Mouse (Mus musculus) left cerebral cortex, adult 9 months (tissue): Measurements from ENCODE around the gene Sorcs3.
A peak's percentile ranks its signal among the peaks of the same experiment; 100 is the strongest.

Source experiments
- DNase-seq, 2 experiments: peaks; one replicate each; pipeline ENCODE4 v3.0.0; 2022; ENCODE audit warnings: low spot score in 2 of 2

Sorcs3 gene

GRCm38 (mm10) chr19:48205929-48206814, at the start of gene Sorcs3:
Gene Sorcs3 (plus strand): TSS chr19:48206025.
- DNase-seq = peak in 1 of 2 experiments; percentile 26

GRCm38 (mm10) chr19:48165341-48165740, 40.5 kb upstream of the Sorcs3 start:
- DNase-seq = no peak

- peak; percentile 7 to 53 for DNase-seq
Measured at GRCm38 (mm10) chr19:48167110-48167509, 38.7 kb upstream of the Sorcs3 start.

DNA sequence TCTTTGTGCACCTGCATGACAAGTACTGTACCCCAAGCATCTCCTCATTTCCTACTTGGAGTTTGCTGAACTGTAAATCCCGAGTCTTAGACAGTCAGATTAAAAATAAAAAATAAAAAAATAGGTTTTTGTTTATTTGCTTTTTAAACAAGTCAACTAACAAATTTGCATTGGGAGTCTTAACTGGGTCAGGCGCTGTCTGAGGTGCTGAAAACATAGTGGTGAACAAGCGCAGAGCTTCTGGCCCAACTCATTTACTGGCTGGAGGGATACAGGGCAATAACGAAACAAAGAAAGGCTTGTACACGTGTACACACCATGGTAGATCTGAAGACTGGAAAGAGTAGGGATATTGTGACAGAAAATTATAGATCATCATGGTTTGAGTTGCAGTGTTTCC, 37.5 kb upstream of the Sorcs3 start:
- no peak for DNase-seq

GRCm38 (mm10) chr19:48174717-48175116, 31.1 kb upstream of the Sorcs3 start:
- DNase-seq = no peak

DNA sequence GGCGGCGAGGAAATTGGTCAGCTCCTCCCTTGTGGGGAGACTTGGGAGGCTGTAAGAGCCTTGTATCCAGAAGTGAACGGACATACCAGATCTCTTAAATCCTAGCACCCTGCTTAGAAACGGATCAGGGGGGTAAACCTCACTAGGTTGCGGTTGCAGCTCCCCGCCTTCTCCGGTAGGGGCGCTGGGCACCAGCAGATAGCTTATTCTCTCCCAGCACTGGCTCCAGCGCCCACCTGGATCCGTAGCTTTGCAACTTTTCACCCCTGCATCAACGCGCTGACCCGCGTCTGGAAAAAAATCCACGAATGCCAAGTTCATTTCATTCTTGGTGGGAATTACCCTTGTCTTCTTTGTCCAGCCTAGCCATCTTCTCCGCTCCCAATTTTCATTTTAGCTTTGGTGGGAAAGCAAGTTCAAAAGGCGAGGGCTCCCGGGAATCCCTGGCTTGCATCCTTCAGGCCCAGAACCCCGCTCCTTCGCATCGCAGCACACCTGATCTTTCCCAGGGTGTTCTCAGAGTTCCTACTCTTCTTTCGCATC, 1.8 kb upstream of the Sorcs3 start:
- DNase-seq = peak in 1 of 2 experiments; percentile 84

DNA sequence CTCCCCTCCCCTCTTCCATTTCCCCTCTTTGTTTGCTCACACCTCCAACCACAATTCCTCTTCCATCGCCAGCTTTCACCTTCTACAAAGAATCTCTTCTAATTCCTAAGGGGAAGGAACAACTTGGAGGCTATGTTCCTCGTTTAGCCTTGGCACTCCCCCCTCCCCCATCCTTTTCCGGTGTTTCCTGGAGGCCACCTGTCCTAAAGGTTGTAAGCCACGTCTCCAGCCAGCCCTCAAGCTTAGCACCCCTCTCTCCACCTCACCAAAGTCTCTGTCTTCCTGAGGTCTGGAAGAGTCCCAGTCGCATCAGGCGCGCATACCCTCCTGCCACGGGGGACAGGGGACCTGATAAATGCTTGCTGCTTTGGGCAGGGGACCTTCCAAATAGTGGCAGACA, 1.3 kb upstream of the Sorcs3 start:
- peak in 1 of 2 experiments; percentile 38 for DNase-seq

DNA sequence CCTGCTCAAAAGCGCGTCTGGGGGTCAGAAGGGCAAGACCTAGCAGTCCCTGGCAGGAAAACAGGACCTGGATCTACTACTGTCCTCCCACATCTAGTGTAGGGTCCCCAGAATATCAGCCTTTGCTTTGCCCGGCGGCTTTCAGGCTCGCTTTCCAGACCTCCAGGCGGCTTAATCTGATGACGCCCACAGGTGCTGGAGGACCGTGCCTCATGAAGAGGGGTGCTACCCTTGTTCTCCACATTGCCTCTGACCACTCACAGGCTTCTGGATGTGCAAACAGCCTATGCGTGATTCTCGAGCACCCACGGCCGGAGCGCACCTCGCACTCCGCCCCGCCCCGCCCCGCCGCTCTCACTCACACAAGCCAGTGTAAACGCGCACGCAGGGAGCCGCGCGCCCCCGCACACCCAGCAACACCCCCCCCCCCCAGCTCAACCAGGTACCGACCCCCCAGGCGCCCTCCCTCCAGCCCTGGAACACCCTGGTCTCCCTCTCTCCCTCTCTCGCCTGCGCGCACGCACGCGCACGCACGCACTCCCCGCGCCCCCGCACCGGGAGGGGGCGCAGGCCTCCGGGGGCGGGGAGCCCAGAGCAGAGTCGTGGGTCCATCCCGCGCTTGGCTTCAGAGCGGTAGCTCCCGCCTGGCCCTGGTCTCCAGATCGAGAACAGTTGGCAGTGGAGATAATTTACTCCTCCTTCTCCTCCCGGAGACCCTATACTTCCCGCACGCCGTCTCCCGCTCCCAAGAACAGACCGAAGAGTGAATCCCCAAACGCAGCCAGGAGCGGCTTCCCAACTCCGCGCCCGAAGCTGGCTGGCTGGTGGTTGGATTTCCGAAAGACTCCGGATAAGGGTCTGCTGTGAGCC, 698 bp upstream of the Sorcs3 start:
- DNase-seq = peak in 1 of 2 experiments; percentile 45

DNA sequence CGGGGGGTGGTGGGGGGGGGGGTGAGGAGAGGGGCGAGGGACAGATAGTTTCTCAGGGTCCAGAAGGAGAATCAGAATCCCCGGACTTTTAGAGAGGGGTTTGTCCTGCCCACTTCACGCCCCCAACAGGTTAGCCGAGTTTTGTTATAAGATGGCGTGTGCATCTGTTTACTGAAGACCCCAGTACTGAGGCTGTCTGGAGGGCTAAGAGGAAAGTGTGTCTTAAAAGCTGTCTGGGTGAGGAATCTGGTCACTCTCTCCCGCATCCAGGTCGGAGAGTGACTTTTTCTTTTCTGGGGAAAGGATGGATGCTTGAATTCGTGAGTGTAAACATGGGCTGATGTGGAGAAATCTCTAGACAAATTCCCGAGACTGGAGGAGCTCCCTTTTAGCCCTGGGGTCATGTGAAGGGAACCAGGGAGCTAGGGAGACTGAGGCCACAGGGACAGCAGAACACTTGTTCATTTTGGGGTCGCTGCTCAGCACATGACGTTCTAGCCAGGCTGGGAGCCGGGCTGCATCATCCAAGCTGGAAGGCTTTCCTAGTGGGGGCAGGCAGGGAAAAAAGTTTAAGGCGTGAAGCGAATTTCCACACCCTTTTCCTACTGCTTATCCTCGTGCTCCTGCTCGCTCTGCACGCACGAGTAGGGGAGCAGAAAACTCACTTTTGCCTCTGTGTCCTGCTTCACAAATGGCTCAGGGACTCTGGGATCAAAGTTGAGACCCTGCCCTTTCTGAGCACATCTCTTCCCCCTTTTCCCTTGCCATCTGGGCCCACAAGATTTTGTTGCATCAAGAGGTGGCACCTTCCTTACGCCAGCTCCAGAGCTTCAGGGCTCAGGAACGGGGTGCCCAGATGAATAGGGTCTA, 1.3 kb downstream of the Sorcs3 start:
- peak in 1 of 2 experiments; percentile 13 for DNase-seq

- DNase-seq = peak in 1 of 2 experiments; percentile 49
Measured at GRCm38 (mm10) chr19:48207731-48208370, 2.0 kb downstream of the Sorcs3 start.

DNA sequence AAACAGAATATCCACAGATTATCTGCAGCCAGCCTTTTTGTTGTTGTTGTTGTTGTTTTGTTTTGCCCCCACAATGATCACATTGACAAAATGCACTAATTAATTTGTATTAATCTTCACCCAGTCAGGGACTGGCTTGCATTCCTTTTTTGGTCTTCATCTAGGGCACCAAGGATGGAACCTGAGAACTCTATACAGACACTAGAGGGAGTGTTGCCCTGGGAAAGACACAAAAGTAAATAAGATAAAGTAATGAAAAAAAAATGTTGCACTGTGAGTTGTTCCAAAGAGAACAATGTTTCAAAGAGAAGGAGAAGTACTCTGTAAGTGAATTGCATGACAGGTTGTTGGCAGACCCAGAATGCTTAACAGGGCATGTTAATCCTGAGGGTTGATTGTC, 9.6 kb downstream of the Sorcs3 start:
- DNase-seq = no peak

- DNase-seq = no peak
Measured at GRCm38 (mm10) chr19:48237786-48238372, 32.1 kb downstream of the Sorcs3 start.

GRCm38 (mm10) chr19:48238391-48238790, 32.6 kb downstream of the Sorcs3 start:
- no peak for DNase-seq

- DNase-seq = peak in 1 of 2 experiments; percentile 37
Measured at GRCm38 (mm10) chr19:48240960-48241359, 35.1 kb downstream of the Sorcs3 start.

DNA sequence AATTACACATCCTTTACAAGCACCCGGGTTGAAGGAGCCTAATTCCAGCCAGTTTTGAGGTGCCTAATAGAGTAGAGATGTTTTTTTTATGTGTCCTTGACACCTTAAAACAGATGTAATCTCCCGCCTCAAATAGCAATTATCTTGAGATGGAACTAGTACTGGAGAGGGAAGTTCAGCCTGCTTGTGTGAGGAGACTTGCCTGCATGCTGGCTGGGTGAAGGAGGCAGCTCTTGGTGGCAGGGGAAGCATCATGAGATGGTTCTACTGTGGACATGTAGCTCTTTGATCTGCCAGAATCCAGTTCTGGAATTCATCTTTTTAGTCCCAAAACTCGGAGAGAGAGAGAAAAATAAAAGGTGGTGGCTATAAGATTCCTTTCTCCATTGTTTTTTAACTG, 38.2 kb downstream of the Sorcs3 start:
- no peak for DNase-seq

- DNase-seq = peak in 1 of 2 experiments; percentile 60
Measured at GRCm38 (mm10) chr19:48259223-48259622, 53.4 kb downstream of the Sorcs3 start.

DNA sequence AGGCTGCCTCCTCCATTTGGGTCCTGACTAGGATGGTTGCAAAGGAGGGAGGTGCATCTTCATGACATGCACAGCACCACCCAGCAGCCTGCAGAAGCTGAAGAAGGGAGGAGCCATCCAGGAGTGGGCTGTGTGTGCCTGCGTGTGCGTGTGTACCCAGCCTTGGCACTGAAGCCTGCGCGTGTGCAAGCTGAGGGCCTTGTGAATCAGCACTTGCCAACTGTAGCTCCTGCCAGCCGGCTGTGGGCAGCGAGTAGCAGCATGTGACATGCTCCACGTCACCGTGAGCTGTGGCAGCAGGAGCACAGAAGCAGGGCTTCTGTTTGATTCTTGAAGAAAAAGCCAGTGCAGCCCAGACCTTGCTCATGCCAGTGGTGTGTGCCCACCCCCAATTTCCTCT, 54.8 kb downstream of the Sorcs3 start:
- DNase-seq = peak; percentile 75 to 88

DNA sequence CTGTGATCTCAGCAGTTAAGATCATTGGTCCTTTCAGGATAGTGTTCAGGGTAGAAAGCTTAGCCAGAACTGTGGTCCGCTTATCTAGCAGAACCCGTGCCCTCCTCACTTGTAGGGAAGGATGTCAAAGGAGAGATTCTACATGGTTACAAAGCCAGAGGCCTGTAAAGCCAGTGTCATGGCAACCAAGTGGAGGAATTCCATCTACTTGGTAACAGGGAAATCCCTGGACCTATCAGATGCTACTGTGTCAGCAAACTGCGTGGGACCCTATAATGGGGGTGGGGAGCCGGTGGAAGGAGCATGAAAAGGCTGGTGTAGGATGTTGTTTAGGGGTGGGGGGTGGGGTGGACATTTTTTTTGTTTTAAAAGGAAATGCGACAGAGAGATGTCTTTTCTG, 57.9 kb downstream of the Sorcs3 start:
- DNase-seq = no peak

- peak in 1 of 2 experiments; percentile 15 for DNase-seq
Measured at GRCm38 (mm10) chr19:48280273-48280672, 74.4 kb downstream of the Sorcs3 start.

DNA sequence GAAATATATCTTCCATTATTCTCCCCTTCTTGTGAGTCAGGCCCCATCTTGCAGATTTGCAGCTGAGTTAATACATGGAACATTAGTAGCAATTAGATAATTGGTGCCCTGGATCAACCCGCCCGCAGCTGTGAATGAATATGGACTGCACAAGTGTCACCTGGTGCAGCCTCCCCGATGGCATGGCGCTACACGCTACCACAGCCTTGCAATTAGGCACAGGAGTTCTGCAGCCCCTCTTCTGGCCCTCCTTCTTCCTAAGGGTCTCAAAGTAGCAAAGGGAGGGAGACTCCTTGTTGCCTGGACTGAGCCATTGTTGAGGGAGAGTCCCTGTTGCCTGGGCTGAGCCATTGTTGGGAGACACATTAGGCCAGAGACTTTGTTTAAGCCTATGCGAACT, 76.4 kb downstream of the Sorcs3 start:
- no peak for DNase-seq
